Mouse (Mus musculus): ENCODE measurements at regions not wholly inside any gene's neighbourhood (a gene's known extent, or its start where the extent isn't known, plus 50 kb on each side); places are given as distances from the start of the nearest gene placed in this dataset.

- TF ChIP-seq HCFC1 (IDR thresholded peaks at IDR 0.05; ENCODE audit: borderline replicate concordance, insufficient read depth, low read length) (no peak), CHD2 (IDR thresholded peaks at IDR 0.05; ENCODE audit: low read depth, low read length) (no peak), ZNF384 (IDR thresholded peaks at IDR 0.05; ENCODE audit: low read depth, low read length) (no peak), MAFK (IDR thresholded peaks at IDR 0.05; ENCODE audit: insufficient read depth, low read depth, low read length) (no peak)
Observed at GRCm38 (mm10) chr14:76781524-76781880, 224.8 kb upstream of the Serp2 start.
